Mouse (Mus musculus): ENCODE data around the gene Nxn.

GRCm38 (mm10) chr11:76349833-76350232 is 49.1 kb downstream of the Nxn start:
- TF ChIP-seq CTCF (IDR thresholded peaks at IDR 0.05; ENCODE audit: low read depth, low read length) (no peak), POLR2A (IDR thresholded peaks at IDR 0.05; ENCODE audit: insufficient read depth, low read length) (no peak), EP300 (IDR thresholded peaks at IDR 0.05; ENCODE audit: insufficient read depth, low read depth, low read length) (no peak)

All from ES-Bruce4 (cell line).